Mouse (Mus musculus) right cerebral cortex, adult 18-20 months (tissue): ENCODE data around the gene AC131692.1.
"Not testable (repeated sequence)": the region's sequence is repeated elsewhere in the genome, so short reads cannot be mapped to it uniquely, and the experiment has no call there.

ENCODE experiments used
- DNase-seq: peaks from one replicate; pipeline ENCODE4 v3.0.0; 2022; ENCODE audit warnings: mixed read lengths

Gene AC131692.1

GRCm38 (mm10) chr19:6118677-6119185 is 24.5 kb downstream of the AC131692.1 start:
- DNase-seq, result no peak

GRCm38 (mm10) chr19:6121761-6122160 is 27.5 kb downstream of the AC131692.1 start:
- DNase-seq, result no peak

- no peak for DNase-seq
These were observed 29.1 kb downstream of the AC131692.1 start for GRCm38 (mm10) chr19:6123330-6123729.

GRCm38 (mm10) chr19:6124898-6125297 is 30.7 kb downstream of the AC131692.1 start:
- DNase-seq, result no peak

GRCm38 (mm10) chr19:6126289-6126688 is 32.1 kb downstream of the AC131692.1 start:
- DNase-seq, result no peak

- no peak for DNase-seq
These were observed 32.8 kb downstream of the AC131692.1 start for GRCm38 (mm10) chr19:6126789-6127580.

- DNase-seq, result peak; percentile 97
These were observed 33.6 kb downstream of the AC131692.1 start, which contains the start of gene Snx15 for GRCm38 (mm10) chr19:6127760-6128341. TSS of gene Snx15 (minus strand) at chr19:6128304.

GRCm38 (mm10) chr19:6130414-6131128 is 36.4 kb downstream of the AC131692.1 start:
- not testable (repeated sequence) for DNase-seq

- no peak for DNase-seq
These were observed 38.1 kb downstream of the AC131692.1 start for GRCm38 (mm10) chr19:6132171-6132827.

GRCm38 (mm10) chr19:6133197-6133596 is 39.0 kb downstream of the AC131692.1 start:
- DNase-seq, result not testable (repeated sequence)

GRCm38 (mm10) chr19:6136397-6136796 is 42.2 kb downstream of the AC131692.1 start:
- no peak for DNase-seq

GRCm38 (mm10) chr19:6139701-6140100 is 45.5 kb downstream of the AC131692.1 start:
- DNase-seq, result no peak

- DNase-seq, result no peak
These were observed 46.1 kb downstream of the AC131692.1 start for GRCm38 (mm10) chr19:6140374-6140677.

- DNase-seq, result peak; percentile 93
These were observed 46.6 kb downstream of the AC131692.1 start, which contains the start of gene Batf2 for GRCm38 (mm10) chr19:6140678-6141393. TSS of gene Batf2 (plus strand) at chr19:6140983.

GRCm38 (mm10) chr19:6141394-6141749 is 47.2 kb downstream of the AC131692.1 start, which contains the start of gene Arl2:
TSS of gene Arl2 (minus strand) at chr19:6141548.
- DNase-seq, result peak; percentile 86

- no peak for DNase-seq
These were observed 50.6 kb downstream of the AC131692.1 start for GRCm38 (mm10) chr19:6144842-6145241.
